Mouse (Mus musculus) CH12.LX (cell line): ENCODE data around the gene Fstl4. TPM values are rescaled to one million over a fixed set of nuclear protein-coding genes. Genes with fewer than 3 reads are reported as not detected.

Source experiments
- DNase-seq: peaks from one replicate; pipeline ENCODE4 v3.0.0-alpha.2; 2013; ENCODE audit errors: extremely low read depth
- H3K27ac ChIP-seq: 2 replicates; pipeline ENCODE4 v1.5.1; 2012; ENCODE audit warnings: low read depth, mild to moderate bottlenecking, control low read depth, moderate library complexity; ENCODE audit not compliant: insufficient read depth
- H3K27me3 ChIP-seq: replicated peaks from 2 replicates; pipeline ENCODE3; 2012; ENCODE audit warnings: inconsistent platforms
- H3K36me3 ChIP-seq, 2 experiments: replicated peaks in 1 of 2; 2 replicates each; pipeline versions ENCODE3 to v1.6.1; 2012; ENCODE audit warnings: inconsistent platforms in 1 of 2, low read length in 1 of 2, mild to moderate bottlenecking in 1 of 2, mixed read lengths in 1 of 2, moderate library complexity in 1 of 2; ENCODE audit not compliant: control insufficient read depth in 1 of 2, insufficient read depth in 1 of 2
- H3K4me1 ChIP-seq, 2 experiments: 2 replicates each; pipeline ENCODE4 v1.6.1; 2012; ENCODE audit warnings: inconsistent platforms in 1 of 2, moderate library complexity in 1 of 2; ENCODE audit not compliant: insufficient read depth in 2 of 2, control insufficient read depth in 1 of 2
- H3K4me2 ChIP-seq: 2 replicates; pipeline ENCODE4 v1.6.1; 2012; ENCODE audit warnings: low read depth, mild to moderate bottlenecking, control low read depth; ENCODE audit not compliant: poor library complexity, insufficient read depth, severe bottlenecking
- H3K4me3 ChIP-seq, 3 experiments: fragments of 150-350 bp in 1 of 3; sonication (generic) in 1 of 3; replicated peaks in 1 of 3; 2 replicates each; pipeline versions ENCODE3 to v1.5.1; 2011 to 2012; ENCODE audit warnings: low read depth in 2 of 3, low read length in 2 of 3, mild to moderate bottlenecking in 2 of 3, moderate library complexity in 2 of 3, control low read depth in 1 of 3, improper control_type of control experiment in 1 of 3, inconsistent platforms in 1 of 3, mixed read lengths in 1 of 3; ENCODE audit not compliant: poor library complexity in 1 of 3
- H3K79me2 ChIP-seq: replicated peaks from 2 replicates; pipeline ENCODE4 v1.6.1; 2012; ENCODE audit warnings: mild to moderate bottlenecking, moderate library complexity; ENCODE audit not compliant: control insufficient read depth, poor library complexity, insufficient read depth, severe bottlenecking; ENCODE audit errors: extremely low read depth
- H3K9ac ChIP-seq: 2 replicates; pipeline ENCODE4 v1.6.1; 2012; ENCODE audit warnings: low read depth, mild to moderate bottlenecking, control low read depth, moderate library complexity; ENCODE audit not compliant: insufficient read depth
- H3K9me3 ChIP-seq: replicated peaks from 2 replicates; pipeline ENCODE3; 2012; ENCODE audit warnings: low read length, inconsistent platforms, mixed read lengths
- BHLHE40 ChIP-seq: IDR thresholded peaks from 2 replicates; pipeline ENCODE4 v1.6.1; 2011; ENCODE audit warnings: mild to moderate bottlenecking, low read depth, low read length, improper control_type of control experiment
- CHD1 ChIP-seq: IDR thresholded peaks from 2 replicates; pipeline ENCODE4 v1.6.1; 2012; ENCODE audit warnings: low read depth, low read length, improper control_type of control experiment, inconsistent platforms
- CHD2 ChIP-seq: IDR thresholded peaks from 2 replicates; pipeline ENCODE4 v1.6.1; 2011; ENCODE audit warnings: low read length, improper control_type of control experiment
- CTCF ChIP-seq, 2 experiments: IDR thresholded peaks in 1 of 2; conservative IDR thresholded peaks in 1 of 2; 2 replicates each; pipeline ENCODE4 v1.5.1; 2011 to 2012; ENCODE audit warnings: low read depth in 2 of 2, low read length in 2 of 2, improper control_type of control experiment in 1 of 2, inconsistent platforms in 1 of 2, mild to moderate bottlenecking in 1 of 2, moderate library complexity in 1 of 2
- ETS1 ChIP-seq: conservative IDR thresholded peaks from 2 replicates; pipeline ENCODE4 v1.6.1; 2012; ENCODE audit warnings: low read depth, mild to moderate bottlenecking, inconsistent platforms, low read length, improper control_type of control experiment, moderate library complexity
- GABPA ChIP-seq: IDR thresholded peaks from 2 replicates; pipeline ENCODE4 v1.6.1; 2012; ENCODE audit warnings: low read depth, low read length, improper control_type of control experiment, inconsistent platforms; ENCODE audit not compliant: insufficient replicate concordance
- IRF4 ChIP-seq: IDR thresholded peaks from 2 replicates; pipeline ENCODE4 v1.6.1; 2014; ENCODE audit warnings: low read depth, mild to moderate bottlenecking, inconsistent platforms, low read length, improper control_type of control experiment
- JUN ChIP-seq: IDR thresholded peaks from 2 replicates; pipeline ENCODE4 v1.6.1; 2011; ENCODE audit warnings: low read depth, mild to moderate bottlenecking, low read length, improper control_type of control experiment, moderate library complexity; ENCODE audit not compliant: insufficient read depth
- MAX ChIP-seq: IDR thresholded peaks from 2 replicates; pipeline ENCODE4 v1.6.1; 2011; ENCODE audit warnings: low read length, improper control_type of control experiment
- MAZ ChIP-seq: IDR thresholded peaks from 2 replicates; pipeline ENCODE4 v1.6.1; 2012; ENCODE audit warnings: low read depth, mild to moderate bottlenecking, inconsistent platforms, low read length, improper control_type of control experiment, moderate library complexity
- MEF2A ChIP-seq: IDR thresholded peaks from 2 replicates; pipeline ENCODE4 v1.6.1; 2014; ENCODE audit warnings: low read depth, mild to moderate bottlenecking, inconsistent platforms, low read length, improper control_type of control experiment, borderline replicate concordance
- NELFE ChIP-seq: IDR thresholded peaks from 2 replicates; pipeline ENCODE4 v1.6.1; 2011; ENCODE audit warnings: low read depth, low read length, improper control_type of control experiment
- NRF1 ChIP-seq: IDR thresholded peaks from 2 replicates; pipeline ENCODE4 v1.6.1; 2014; ENCODE audit warnings: low read depth, mild to moderate bottlenecking, inconsistent platforms, low read length, improper control_type of control experiment, moderate library complexity
- PAX5 ChIP-seq: IDR thresholded peaks from 2 replicates; pipeline ENCODE4 v1.6.1; 2012; ENCODE audit warnings: low read length, inconsistent platforms, mixed read lengths
- POLR2A ChIP-seq: IDR thresholded peaks from 2 replicates; pipeline ENCODE4 v1.6.1; 2011; ENCODE audit warnings: low read depth, mild to moderate bottlenecking, improper control_type of control experiment, low read length
- RAD21 ChIP-seq: IDR thresholded peaks from 2 replicates; pipeline ENCODE4 v1.6.1; 2011; ENCODE audit warnings: low read depth, mild to moderate bottlenecking, low read length, improper control_type of control experiment, moderate library complexity
- RCOR1 ChIP-seq: conservative IDR thresholded peaks from 2 replicates; pipeline ENCODE4 v1.6.1; 2012; ENCODE audit warnings: low read depth, mild to moderate bottlenecking, inconsistent platforms, low read length, improper control_type of control experiment
- SMC3 ChIP-seq: IDR thresholded peaks from 2 replicates; pipeline ENCODE4 v1.6.1; 2011; ENCODE audit warnings: low read depth, low read length, improper control_type of control experiment
- TCF12 ChIP-seq: IDR thresholded peaks from 2 replicates; pipeline ENCODE4 v1.6.1; 2014; ENCODE audit warnings: low read depth, mild to moderate bottlenecking, inconsistent platforms, low read length, improper control_type of control experiment
- UBTF ChIP-seq: IDR thresholded peaks from 2 replicates; pipeline ENCODE4 v1.6.1; 2012; ENCODE audit warnings: low read depth, mild to moderate bottlenecking, inconsistent platforms, low read length, improper control_type of control experiment, moderate library complexity
- USF1 ChIP-seq: IDR thresholded peaks from 2 replicates; pipeline ENCODE4 v1.6.1; 2014; ENCODE audit warnings: low read depth, mild to moderate bottlenecking, inconsistent platforms, low read length, improper control_type of control experiment
- dilution Hi-C: fragments of 300-500 bp; cut with MboI; formaldehyde crosslinking; loops from 2 replicates; pipeline ENCODE4 v1.14.3; 2020; ENCODE audit warnings: low sequenced_read_pairs; ENCODE audit not compliant: extremely low pct_unique_long_range_greater_than_20kb, extremely low pct_ligation_motif_present
- in situ Hi-C: fragments of 300-500 bp; cut with MboI; formaldehyde crosslinking; loops from 3 replicates; pipeline ENCODE4 v1.14.3; 2019; ENCODE audit warnings: low sequenced_read_pairs, low pct_ligation_motif_present, low pct_unique_long_range_greater_than_20kb, mixed read lengths
- polyA plus RNA-seq: library from polyadenylated mRNA; unstranded; fragments of >175 nt; gene quantifications from 2 replicates; pipeline ENCODE4 v1.2.1, GENCODE M21; 2012; ENCODE audit warnings: low read depth; ENCODE audit not compliant: insufficient read length
- total RNA-seq, 2 experiments: library from RNA; depleted of rRNA; stranded (reverse); fragments of 300-350 nt in 1 of 2; fragments of >200 nt in 1 of 2; gene quantifications; 2 replicates each; pipeline ENCODE4 v1.2.3; 2012 to 2014

The Fstl4 gene
- total and polyA plus RNA-seq, 3 experiments, result not detected

DNA sequence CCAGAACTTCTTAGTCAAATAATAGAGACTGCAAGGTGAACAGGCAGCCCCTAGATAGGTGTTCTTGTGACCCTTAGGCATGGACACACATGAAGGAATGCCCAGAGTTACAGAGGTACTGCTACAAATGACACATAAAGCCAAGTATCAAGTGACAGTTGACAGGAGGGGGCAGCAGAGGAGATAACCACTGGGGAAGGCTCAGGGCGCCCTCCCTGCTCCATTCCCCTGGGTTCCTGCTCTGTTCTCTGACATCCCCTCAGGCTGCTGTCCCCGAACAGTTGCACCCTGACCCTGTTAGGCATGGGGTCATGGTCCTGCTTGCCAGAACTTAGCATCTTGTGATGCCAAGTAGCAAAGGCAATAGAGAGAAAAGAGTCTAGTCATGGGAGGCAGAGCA, 402.0 kb downstream of the Fstl4 start:
- no peaks in the 10 kb centered on the region for H3K4me1 ChIP-seq
- DNase-seq, result no peak
- in situ Hi-C loops (no loop called here), dilution Hi-C loops (no loop called here)
- no peak overlapping the region for H3K4me2 ChIP-seq
- no peak overlapping the region for H3K9ac ChIP-seq
- TF ChIP-seq CTCF (conservative IDR thresholded peaks at IDR 0.05 in 1 of 2, IDR thresholded peaks at IDR 0.05 in 1 of 2; ENCODE audit: low read depth in 2 of 2, low read length in 2 of 2) (peak in 1 of 2 experiments; percentile 36; a peak in 2 of 4 replicates), SMC3 (peak; percentile 19; the same call in 1 of the 2 replicates), RAD21 (peak; percentile 3), ETS1 (no peak), NRF1 (no peak)
- TF ChIP-seq, all 38 proteins: peak for 3
- H3K27me3 ChIP-seq, result peaks cover 91% of the 10 kb centered on the region
- no peak overlapping the region for H3K4me3 ChIP-seq
- H3K27ac ChIP-seq, result no peak overlapping the region
- no peaks in the 10 kb centered on the region for H3K9me3 ChIP-seq
- H3K79me2 ChIP-seq, result no peaks in the 10 kb centered on the region
- H3K36me3 ChIP-seq, result no peaks in the 10 kb centered on the region

DNA sequence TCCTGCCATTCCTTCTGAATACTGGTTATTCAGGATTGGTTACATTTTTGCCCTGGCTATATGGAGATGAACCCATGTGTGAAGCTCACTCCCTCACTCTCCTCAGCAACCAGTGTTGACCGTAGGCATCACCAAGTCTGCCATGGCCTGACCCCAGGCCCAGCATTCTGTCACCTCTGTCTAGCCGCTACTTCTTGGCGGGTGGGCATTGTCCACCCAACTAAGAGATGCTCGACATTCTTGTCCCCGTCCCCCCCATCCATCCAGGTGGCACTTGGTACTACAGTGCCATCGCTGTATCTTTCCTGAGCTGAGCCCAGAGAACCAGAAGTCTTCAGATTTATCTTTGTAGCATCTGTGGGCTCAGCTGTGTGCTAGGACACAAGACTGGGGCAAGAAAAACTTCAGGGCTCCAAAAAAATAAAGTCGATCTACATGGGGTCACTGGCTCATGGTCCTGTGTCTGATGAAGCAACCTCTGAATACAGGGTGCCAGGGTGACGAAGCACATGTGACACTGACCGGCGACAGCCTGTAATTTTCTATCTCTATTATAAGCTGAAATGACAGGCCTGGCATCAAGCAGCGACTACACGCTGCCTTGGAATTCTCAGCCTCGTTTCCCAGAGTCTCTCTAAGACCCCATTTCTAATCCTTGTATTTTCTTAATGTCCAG, 417.9 kb downstream of the Fstl4 start:
- no peak overlapping the region for H3K27ac ChIP-seq
- peaks cover 11 to 14% of the 10 kb centered on the region in 2 experiments; a peak in 3 of 4 replicates for H3K4me1 ChIP-seq
- DNase-seq, result no peak
- no peaks in the 10 kb centered on the region for H3K9me3 ChIP-seq
- no peaks in the 10 kb centered on the region for H3K36me3 ChIP-seq
- TF ChIP-seq IRF4, result no peak
- no peak for TF ChIP-seq POLR2A
- no peak for TF ChIP-seq MAZ
- TF ChIP-seq RAD21, result no peak
- no peak for TF ChIP-seq NELFE
- no peak for TF ChIP-seq USF1
- no peak for TF ChIP-seq TCF12
- no peak for TF ChIP-seq BHLHE40
- TF ChIP-seq GABPA, result no peak
- TF ChIP-seq CHD2, result no peak
- no peak for TF ChIP-seq MEF2A
- TF ChIP-seq CHD1, result no peak
- no peak for TF ChIP-seq NRF1
- no peak for TF ChIP-seq MAX
- no peak for TF ChIP-seq JUN
- no peak for TF ChIP-seq UBTF
- TF ChIP-seq RCOR1, result no peak
- TF ChIP-seq PAX5, result no peak
- in situ Hi-C loops, result no loop called here
- no peak overlapping the region for H3K4me3 ChIP-seq
- no peak overlapping the region for H3K9ac ChIP-seq
- dilution Hi-C loops, result no loop called here
- H3K79me2 ChIP-seq, result no peaks in the 10 kb centered on the region
- H3K27me3 ChIP-seq, result peaks cover 58% of the 10 kb centered on the region
- no peak overlapping the region for H3K4me2 ChIP-seq
